Mouse (Mus musculus) lung, adult 2 months (tissue): Measurements from ENCODE around the gene Polr2b.

Source experiments
- CTCF ChIP-seq: fragments of 200-500 bp; IDR thresholded peaks from 2 replicates; pipeline ENCODE4 v1.5.1; 2011; ENCODE audit warnings: mild to moderate bottlenecking, low read length, control low read depth; ENCODE audit not compliant: insufficient read depth
- POLR2A ChIP-seq: fragments of 200-500 bp; IDR thresholded peaks from 2 replicates; pipeline ENCODE4 v1.6.1; 2011; ENCODE audit warnings: low read depth, mild to moderate bottlenecking, control low read depth, low read length, borderline replicate concordance; ENCODE audit errors: extremely low read depth

DNA sequence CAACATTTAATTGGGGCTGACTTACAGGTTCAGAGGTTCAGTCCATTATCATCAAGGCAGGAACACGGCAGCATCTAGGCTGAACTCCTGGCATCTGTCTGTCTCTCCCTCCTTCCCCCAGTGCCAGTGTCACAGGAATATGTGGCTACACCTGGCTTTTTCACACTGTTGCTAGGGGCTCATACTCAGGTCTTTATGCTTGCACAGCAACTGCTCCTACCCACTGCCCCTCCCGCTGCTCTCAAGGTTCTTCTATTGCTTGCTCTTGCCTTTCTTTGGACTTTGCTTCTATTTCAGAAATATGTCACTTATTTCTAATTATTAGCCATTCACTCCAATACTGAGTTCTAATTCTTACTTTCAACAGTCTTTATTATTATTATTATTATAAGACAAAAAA is 80.3 kb downstream of the Polr2b start:
- TF ChIP-seq POLR2A (no peak), CTCF (no peak)
